Mouse (Mus musculus) intestine, postnatal 0 days (tissue): ENCODE measurements around the gene Tm6sf2. TPM values are rescaled to one million over a fixed set of nuclear protein-coding genes. Genes with fewer than 3 reads are reported as not detected.
A peak's percentile ranks its signal among the peaks of the same experiment; 100 is the strongest.
"Not testable (repeated sequence)": the region's sequence is repeated elsewhere in the genome, so short reads cannot be mapped to it uniquely, and the experiment has no call there.

ENCODE experiments used
- ATAC-seq: fragments of 200-750 bp; cut with Nextera tagmentation; 2 replicates; pipeline ENCODE4 v1.8.0; 2017; ENCODE audit warnings: mild to moderate bottlenecking, moderate TSS enrichment, moderate library complexity
- H3K27ac ChIP-seq: fragments of 300-500 bp; sonication (generic); 2 replicates; pipeline ENCODE4 v1.5.1; 2014; ENCODE audit warnings: mild to moderate bottlenecking, low read depth, low read length, moderate library complexity
- H3K27me3 ChIP-seq: fragments of 300-500 bp; sonication (generic); replicated peaks from 2 replicates; pipeline ENCODE4 v1.6.1; 2014; ENCODE audit warnings: low read length, mixed read lengths; ENCODE audit not compliant: control insufficient read depth, insufficient read depth
- H3K36me3 ChIP-seq: fragments of 300-500 bp; sonication (generic); 2 replicates; pipeline ENCODE4 v1.6.1; 2014; ENCODE audit warnings: mild to moderate bottlenecking, moderate library complexity; ENCODE audit not compliant: control insufficient read depth, insufficient read depth
- H3K4me1 ChIP-seq: fragments of 300-500 bp; sonication (generic); replicated peaks from 2 replicates; pipeline ENCODE4 v1.6.1; 2014; ENCODE audit warnings: antibody characterized with exemption, low read length, mixed read lengths; ENCODE audit not compliant: control insufficient read depth, insufficient read depth
- H3K4me2 ChIP-seq: fragments of 300-500 bp; sonication (generic); replicated peaks from 2 replicates; pipeline ENCODE4 v1.6.1; 2014; ENCODE audit warnings: low read depth, mild to moderate bottlenecking, moderate library complexity
- H3K4me3 ChIP-seq: fragments of 300-500 bp; sonication (generic); 2 replicates; pipeline ENCODE4 v1.5.1; 2014; ENCODE audit warnings: low read depth, low read length
- H3K9ac ChIP-seq: fragments of 300-500 bp; sonication (generic); 2 replicates; pipeline ENCODE4 v1.6.1; 2014; ENCODE audit warnings: mild to moderate bottlenecking, low read depth, low read length
- H3K9me3 ChIP-seq: fragments of 300-500 bp; sonication (generic); 2 replicates; pipeline ENCODE4 v1.6.1; 2016; ENCODE audit warnings: mixed run types; ENCODE audit not compliant: control insufficient read depth
- CTCF ChIP-seq: sonication (generic); IDR thresholded peaks from 2 replicates; pipeline ENCODE4 v1.5.1; 2016; ENCODE audit warnings: low read depth, mild to moderate bottlenecking, control low read depth, antibody characterized with exemption, moderate library complexity
- WGBS: fragments of 180-500 bp; shearing (Covaris S2); extraction: QIAGEN DNeasy Blood & Tissue Kit; methylation state at CpG from one replicate; pipeline ENCODE4 v1.1.7; 2014; 5-methylcytosine and 5-hydroxymethylcytosine counted together
- polyA plus RNA-seq: library from polyadenylated mRNA; unstranded; fragments of >200 nt; fragmentation: Nextera tagmentation; extraction: Ambion mirVana; gene quantifications from 2 replicates; pipeline ENCODE4 v1.2.1, GENCODE M21; 2015

Tm6sf2 gene
- polyA plus RNA-seq, 1 experiment from 2014 or later: 305 TPM

- Histone ChIP-seq H3K4me2 (peak within 1 kb of the TSS; percentile 95), H3K9me3 (no peaks in the 10 kb centered on the region), H3K4me3 (peak within 1 kb of the TSS; percentile 99), H3K27me3 (no peaks in the 10 kb centered on the region), H3K36me3 (0 out of 2 replicates have a peak, but pooled peaks cover 1% of the 10 kb centered on the region), H3K9ac (peak within 1 kb of the TSS; percentile 99), H3K4me1 (0 out of 2 replicates have a peak, but pooled peaks cover 3% of the 10 kb centered on the region), H3K27ac (peak within 1 kb of the TSS; percentile 73)
- WGBS: under 1% methylated on average over 65 of the region's 65 CpGs
- peak; percentile 95 for ATAC-seq
- no peak for TF ChIP-seq CTCF
These were observed 29.9 kb upstream of the Tm6sf2 start, which contains the start of the genes Mau2 and Sugp1 for GRCm38 (mm10) chr8:70042583-70043455. Gene Mau2 (minus strand): TSS chr8:70042734. Gene Sugp1 (plus strand): TSS chr8:70042813.

- peak overlapping the region; percentile 95; the same call in 1 of the 2 replicates for H3K4me2 ChIP-seq
- H3K9ac ChIP-seq: 0 out of 2 replicates have a peak overlapping the region, but pooled peaks have one; percentile 99
- TF ChIP-seq CTCF: no peak
- no peaks in the 10 kb centered on the region for H3K27me3 ChIP-seq
- no peak for ATAC-seq
- H3K36me3 ChIP-seq: peaks cover 11% of the 10 kb centered on the region; the same call in 1 of the 2 replicates
- no peak overlapping the region for H3K27ac ChIP-seq
- H3K4me3 ChIP-seq: no peak overlapping the region
- 87% methylated on average over 5 of the region's 5 CpGs for WGBS
- H3K9me3 ChIP-seq: no peaks in the 10 kb centered on the region
- 0 out of 2 replicates have a peak, but pooled peaks cover 3% of the 10 kb centered on the region for H3K4me1 ChIP-seq
These were observed 28.7 kb upstream of the Tm6sf2 start for GRCm38 (mm10) chr8:70043996-70044395.

GRCm38 (mm10) chr8:70049662-70050061 lies 23.1 kb upstream of the Tm6sf2 start:
- no peak for ATAC-seq
- no peaks in the 10 kb centered on the region for H3K4me1 ChIP-seq
- no peaks in the 10 kb centered on the region for H3K9me3 ChIP-seq
- H3K36me3 ChIP-seq: peaks cover 50% of the 10 kb centered on the region
- no peak overlapping the region for H3K27ac ChIP-seq
- no peak overlapping the region for H3K4me3 ChIP-seq
- H3K9ac ChIP-seq: no peak overlapping the region
- H3K4me2 ChIP-seq: no peak overlapping the region
- TF ChIP-seq CTCF: no peak
- no peaks in the 10 kb centered on the region for H3K27me3 ChIP-seq

DNA sequence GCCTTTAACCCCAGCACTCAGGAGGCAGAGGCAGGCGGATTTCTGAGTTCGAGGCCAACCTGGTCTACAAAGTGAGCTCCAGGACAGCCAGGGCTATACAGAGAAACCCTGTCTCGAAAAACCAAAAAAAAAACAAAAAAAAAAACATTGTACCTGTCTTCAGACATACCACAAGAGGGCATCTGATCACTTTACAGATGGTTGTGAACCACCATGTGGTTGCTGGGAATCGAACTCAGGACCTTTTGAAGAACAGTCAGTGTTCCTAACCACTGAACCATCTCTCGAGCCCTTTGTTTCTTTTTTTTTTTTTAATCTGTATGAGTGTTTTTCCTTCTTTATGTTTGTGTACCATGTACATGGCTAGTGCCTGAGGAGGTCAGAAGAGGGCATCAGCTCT lies 22.3 kb upstream of the Tm6sf2 start:
- not testable (repeated sequence) for H3K9me3 ChIP-seq, H3K9ac ChIP-seq, H3K4me2 ChIP-seq, H3K4me1 ChIP-seq, ATAC-seq, H3K27ac ChIP-seq, H3K4me3 ChIP-seq, H3K27me3 ChIP-seq
- WGBS: 94% methylated on average over 5 of the region's 5 CpGs
- H3K36me3 ChIP-seq: peaks cover 58% of the 10 kb centered on the region
- TF ChIP-seq CTCF: peak; percentile 21; the same call in 1 of the 2 replicates

- TF ChIP-seq CTCF: no peak
- 81% methylated on average over 1 of the region's 1 CpGs for WGBS
- no peaks in the 10 kb centered on the region for H3K9me3 ChIP-seq
- no peak for ATAC-seq
- no peak overlapping the region for H3K9ac ChIP-seq
- no peak overlapping the region for H3K27ac ChIP-seq
- no peaks in the 10 kb centered on the region for H3K27me3 ChIP-seq
- no peak overlapping the region for H3K4me2 ChIP-seq
- H3K4me1 ChIP-seq: no peaks in the 10 kb centered on the region
- H3K4me3 ChIP-seq: no peak overlapping the region
- H3K36me3 ChIP-seq: peaks cover 69% of the 10 kb centered on the region
These were observed 15.0 kb upstream of the Tm6sf2 start for GRCm38 (mm10) chr8:70057721-70058120.

GRCm38 (mm10) chr8:70071836-70072440 lies 786 bp upstream of the Tm6sf2 start:
- ATAC-seq: no peak
- Histone ChIP-seq H3K4me3 (0 out of 2 replicates have a peak overlapping the region, but pooled peaks have one; percentile 38), H3K27ac (peak overlapping the region; percentile 93), H3K36me3 (peaks cover 45% of the 10 kb centered on the region), H3K9me3 (no peaks in the 10 kb centered on the region), H3K9ac (no peak overlapping the region), H3K27me3 (no peaks in the 10 kb centered on the region), H3K4me2 (peak overlapping the region; percentile 71), H3K4me1 (no peaks in the 10 kb centered on the region)
- 57% methylated on average over 2 of the region's 2 CpGs for WGBS
- TF ChIP-seq CTCF: no peak
